Mouse (Mus musculus): ENCODE results near the gene Pum3.

The Pum3 gene

GRCm38 (mm10) chr19:27429745-27430251 is at the start of gene Pum3:
Pum3 (minus strand) TSS chr19:27429825.
- DNase-seq (ENCODE audit: low spot score in 2 of 2), result peak; percentile 89 to 92

GRCm38 (mm10) chr19:27466691-27467090 is 37.1 kb upstream of the Pum3 start:
- peak in 1 of 2 experiments; percentile 74 for DNase-seq (ENCODE audit: low spot score in 2 of 2)

GRCm38 (mm10) chr19:27462656-27463055 is 33.0 kb upstream of the Pum3 start:
- no peak for DNase-seq (ENCODE audit: low spot score in 2 of 2)

GRCm38 (mm10) chr19:27450458-27450857 is 20.8 kb upstream of the Pum3 start:
- DNase-seq (ENCODE audit: low spot score in 2 of 2), result peak; percentile 45 to 79

GRCm38 (mm10) chr19:27447515-27447914 is 17.9 kb upstream of the Pum3 start:
- peak; percentile 48 to 66 for DNase-seq (ENCODE audit: low spot score in 2 of 2)

- DNase-seq (ENCODE audit: low spot score in 2 of 2), result no peak
Measured at GRCm38 (mm10) chr19:27441106-27441505, 11.5 kb upstream of the Pum3 start.

- DNase-seq (ENCODE audit: low spot score in 2 of 2), result no peak
Measured at GRCm38 (mm10) chr19:27437982-27438652, 8.5 kb upstream of the Pum3 start.

GRCm38 (mm10) chr19:27430406-27430805 is 781 bp upstream of the Pum3 start:
- peak in 1 of 2 experiments; percentile 21 for DNase-seq (ENCODE audit: low spot score in 2 of 2)

GRCm38 (mm10) chr19:27429281-27429680 is 344 bp downstream of the Pum3 start:
- no peak for DNase-seq (ENCODE audit: low spot score in 2 of 2)

- DNase-seq (ENCODE audit: low spot score in 2 of 2), result no peak
Measured at GRCm38 (mm10) chr19:27427865-27428264, 1.8 kb downstream of the Pum3 start.

- no peak for DNase-seq (ENCODE audit: low spot score in 2 of 2)
Measured at GRCm38 (mm10) chr19:27426451-27426850, 3.2 kb downstream of the Pum3 start.

GRCm38 (mm10) chr19:27425656-27426055 is 4.0 kb downstream of the Pum3 start:
- peak in 1 of 2 experiments; percentile 65 for DNase-seq (ENCODE audit: low spot score in 2 of 2)

- no peak for DNase-seq (ENCODE audit: low spot score in 2 of 2)
Measured at GRCm38 (mm10) chr19:27417375-27417774, 12.2 kb downstream of the Pum3 start.

GRCm38 (mm10) chr19:27416569-27416968 is 13.1 kb downstream of the Pum3 start:
- DNase-seq (ENCODE audit: low spot score in 2 of 2), result peak; percentile 38 to 61

- no peak for DNase-seq (ENCODE audit: low spot score in 2 of 2)
Measured at GRCm38 (mm10) chr19:27411340-27411739, 18.3 kb downstream of the Pum3 start.

- no peak for DNase-seq (ENCODE audit: low spot score in 2 of 2)
Measured at GRCm38 (mm10) chr19:27410751-27411150, 18.9 kb downstream of the Pum3 start.

- DNase-seq (ENCODE audit: low spot score in 2 of 2), result no peak
Measured at GRCm38 (mm10) chr19:27409782-27410181, 19.8 kb downstream of the Pum3 start.

GRCm38 (mm10) chr19:27409196-27409595 is 20.4 kb downstream of the Pum3 start:
- DNase-seq (ENCODE audit: low spot score in 2 of 2), result no peak

GRCm38 (mm10) chr19:27397797-27398196 is 31.8 kb downstream of the Pum3 start:
- no peak for DNase-seq (ENCODE audit: low spot score in 2 of 2)

- no peak for DNase-seq (ENCODE audit: low spot score in 2 of 2)
Measured at GRCm38 (mm10) chr19:27397223-27397622, 32.4 kb downstream of the Pum3 start.

GRCm38 (mm10) chr19:27396719-27397118 is 32.9 kb downstream of the Pum3 start:
- DNase-seq (ENCODE audit: low spot score in 2 of 2), result no peak

- no peak for DNase-seq (ENCODE audit: low spot score in 2 of 2)
Measured at GRCm38 (mm10) chr19:27395936-27396335, 33.7 kb downstream of the Pum3 start.

GRCm38 (mm10) chr19:27395481-27395880 is 34.1 kb downstream of the Pum3 start:
- no peak for DNase-seq (ENCODE audit: low spot score in 2 of 2)

Data from cerebellum, postnatal 4 days (tissue).